Mouse (Mus musculus) liver, embryonic 16.5 days (tissue): ENCODE results near the gene Grik3. TPM values are rescaled to one million over a fixed set of nuclear protein-coding genes. Genes with fewer than 3 reads are reported as not detected.

Experiments
- ATAC-seq: fragments of 200-750 bp; cut with Nextera tagmentation; 2 replicates; pipeline ENCODE4 v1.8.0; 2017; ENCODE audit warnings: low read depth, mild to moderate bottlenecking, moderate number of reproducible peaks, moderate library complexity
- H3K27ac ChIP-seq: fragments of 300-500 bp; sonication (generic); 2 replicates; pipeline ENCODE4 v1.5.1; 2014; ENCODE audit warnings: mild to moderate bottlenecking, low read length
- H3K27me3 ChIP-seq: fragments of 300-500 bp; sonication (generic); 2 replicates; pipeline ENCODE4 v1.6.1; 2014; ENCODE audit warnings: low read depth, low read length, mixed read lengths; ENCODE audit not compliant: control insufficient read depth, insufficient read depth
- H3K36me3 ChIP-seq: fragments of 300-500 bp; sonication (generic); 2 replicates; pipeline ENCODE4 v1.6.1; 2014; ENCODE audit warnings: mild to moderate bottlenecking; ENCODE audit not compliant: control insufficient read depth, insufficient read depth
- H3K4me1 ChIP-seq: fragments of 300-500 bp; sonication (generic); 2 replicates; pipeline ENCODE4 v1.6.1; 2014; ENCODE audit warnings: low read depth, low read length, mixed read lengths; ENCODE audit not compliant: control insufficient read depth
- H3K4me2 ChIP-seq: fragments of 300-500 bp; sonication (generic); 2 replicates; pipeline ENCODE4 v1.6.1; 2014; ENCODE audit warnings: low read depth, low read length, mixed read lengths
- H3K4me3 ChIP-seq: fragments of 300-500 bp; sonication (generic); 2 replicates; pipeline ENCODE4 v1.5.1; 2014; ENCODE audit warnings: low read depth, mild to moderate bottlenecking, low read length
- H3K9ac ChIP-seq: fragments of 300-500 bp; sonication (generic); 2 replicates; pipeline ENCODE4 v1.6.1; 2014; ENCODE audit warnings: low read depth, low read length
- H3K9me3 ChIP-seq: fragments of 300-500 bp; sonication (generic); replicated peaks from 2 replicates; pipeline ENCODE4 v1.6.1; 2016; ENCODE audit warnings: low read length; ENCODE audit not compliant: control insufficient read depth
- WGBS: fragments of 180-500 bp; shearing (Covaris S2); extraction: QIAGEN DNeasy Blood & Tissue Kit; methylation state at CpG from one replicate; pipeline ENCODE4 v1.1.7; 2014; ENCODE audit not compliant: insufficient replicate concordance; 5-methylcytosine and 5-hydroxymethylcytosine counted together
- polyA plus RNA-seq: library from polyadenylated mRNA; unstranded; fragments of >200 nt; fragmentation: Nextera tagmentation; extraction: Ambion mirVana; gene quantifications from 2 replicates; pipeline ENCODE4 v1.2.1, GENCODE M21; 2015

Grik3 gene
- polyA plus RNA-seq, 1 experiment from 2014 or later: not detected

DNA sequence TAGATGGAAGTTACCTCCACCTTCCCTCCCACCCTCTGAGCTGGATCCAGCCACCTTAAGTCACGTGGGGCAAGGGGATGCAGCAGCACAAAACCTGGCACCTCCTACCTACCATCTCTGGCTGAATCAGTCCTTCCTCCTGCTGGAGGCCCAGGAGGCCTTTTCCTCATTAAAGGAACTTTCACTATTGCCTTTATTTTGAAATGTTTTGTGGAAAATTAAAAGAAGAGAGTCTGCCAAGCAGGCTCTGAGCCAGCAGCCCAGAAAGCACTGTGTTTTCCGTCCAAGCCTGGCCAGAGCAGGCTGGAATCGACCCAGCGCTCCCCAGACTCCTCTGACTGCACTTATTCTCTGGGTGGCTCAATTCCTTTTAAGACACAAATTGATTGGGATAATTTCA lies 139.0 kb downstream of the Grik3 start:
- H3K27ac ChIP-seq: no peak overlapping the region
- H3K27me3 ChIP-seq: no peaks in the 10 kb centered on the region
- no peak overlapping the region for H3K9ac ChIP-seq
- no peak for ATAC-seq
- H3K36me3 ChIP-seq: no peaks in the 10 kb centered on the region
- no peaks in the 10 kb centered on the region for H3K4me1 ChIP-seq
- 54% methylated on average over 4 of the region's 4 CpGs for WGBS
- no peak overlapping the region for H3K4me3 ChIP-seq
- H3K9me3 ChIP-seq: peaks cover 3% of the 10 kb centered on the region; the same call in 1 of the 2 replicates
- no peak overlapping the region for H3K4me2 ChIP-seq

- H3K9ac ChIP-seq: no peak overlapping the region
- no peak overlapping the region for H3K4me3 ChIP-seq
- H3K4me1 ChIP-seq: no peaks in the 10 kb centered on the region
- no peaks in the 10 kb centered on the region for H3K9me3 ChIP-seq
- H3K27me3 ChIP-seq: no peaks in the 10 kb centered on the region
- no peak for ATAC-seq
- 72% methylated on average over 11 of the region's 11 CpGs for WGBS
- no peaks in the 10 kb centered on the region for H3K36me3 ChIP-seq
- H3K27ac ChIP-seq: no peak overlapping the region
- no peak overlapping the region for H3K4me2 ChIP-seq
Observed at GRCm38 (mm10) chr4:125635037-125635436, 144.5 kb downstream of the Grik3 start.

- Histone ChIP-seq H3K4me2 (no peak overlapping the region), H3K27me3 (no peaks in the 10 kb centered on the region), H3K9ac (no peak overlapping the region), H3K9me3 (no peaks in the 10 kb centered on the region), H3K4me3 (no peak overlapping the region), H3K36me3 (no peaks in the 10 kb centered on the region), H3K27ac (no peak overlapping the region), H3K4me1 (no peaks in the 10 kb centered on the region)
- 60% methylated on average over 13 of the region's 13 CpGs for WGBS
- ATAC-seq: no peak
Observed at GRCm38 (mm10) chr4:125636616-125637304, 146.3 kb downstream of the Grik3 start.

GRCm38 (mm10) chr4:125637364-125637763 lies 146.9 kb downstream of the Grik3 start:
- H3K27me3 ChIP-seq: no peaks in the 10 kb centered on the region
- H3K9me3 ChIP-seq: no peaks in the 10 kb centered on the region
- 71% methylated on average over 13 of the region's 13 CpGs for WGBS
- H3K9ac ChIP-seq: no peak overlapping the region
- no peak overlapping the region for H3K4me3 ChIP-seq
- ATAC-seq: no peak
- H3K4me2 ChIP-seq: no peak overlapping the region
- H3K4me1 ChIP-seq: no peaks in the 10 kb centered on the region
- H3K36me3 ChIP-seq: no peaks in the 10 kb centered on the region
- no peak overlapping the region for H3K27ac ChIP-seq

DNA sequence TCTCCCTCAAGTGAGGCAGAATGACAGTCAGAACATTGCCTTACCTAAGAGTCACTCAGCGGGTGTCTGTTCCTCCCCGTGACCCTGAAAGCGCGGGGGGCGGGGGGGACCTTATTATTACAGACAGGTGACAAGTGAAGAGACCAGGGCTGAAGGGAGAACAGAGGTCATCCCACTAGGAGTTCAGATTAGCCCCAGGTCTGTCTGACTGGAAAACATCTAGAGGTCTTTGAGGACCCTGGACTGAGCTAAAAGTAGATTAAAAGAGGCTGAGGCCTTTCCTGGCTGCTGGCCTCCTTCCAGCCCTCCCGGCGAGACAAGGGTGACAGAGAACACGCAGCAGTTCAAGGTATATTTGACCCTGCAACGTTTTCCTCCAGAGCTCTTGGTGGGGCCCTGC lies 150.0 kb downstream of the Grik3 start:
- H3K4me3 ChIP-seq: no peak overlapping the region
- 72% methylated on average over 9 of the region's 9 CpGs for WGBS
- H3K4me2 ChIP-seq: no peak overlapping the region
- no peaks in the 10 kb centered on the region for H3K36me3 ChIP-seq
- no peak overlapping the region for H3K9ac ChIP-seq
- no peak for ATAC-seq
- no peaks in the 10 kb centered on the region for H3K9me3 ChIP-seq
- no peaks in the 10 kb centered on the region for H3K27me3 ChIP-seq
- no peak overlapping the region for H3K27ac ChIP-seq
- no peaks in the 10 kb centered on the region for H3K4me1 ChIP-seq

- H3K36me3 ChIP-seq: no peaks in the 10 kb centered on the region
- ATAC-seq: no peak
- H3K9ac ChIP-seq: no peak overlapping the region
- no peak overlapping the region for H3K27ac ChIP-seq
- H3K4me2 ChIP-seq: no peak overlapping the region
- no peaks in the 10 kb centered on the region for H3K4me1 ChIP-seq
- no peaks in the 10 kb centered on the region for H3K27me3 ChIP-seq
- 78% methylated on average over 15 of the region's 15 CpGs for WGBS
- H3K4me3 ChIP-seq: no peak overlapping the region
- H3K9me3 ChIP-seq: no peaks in the 10 kb centered on the region
Observed at GRCm38 (mm10) chr4:125640921-125641663, 150.6 kb downstream of the Grik3 start.

DNA sequence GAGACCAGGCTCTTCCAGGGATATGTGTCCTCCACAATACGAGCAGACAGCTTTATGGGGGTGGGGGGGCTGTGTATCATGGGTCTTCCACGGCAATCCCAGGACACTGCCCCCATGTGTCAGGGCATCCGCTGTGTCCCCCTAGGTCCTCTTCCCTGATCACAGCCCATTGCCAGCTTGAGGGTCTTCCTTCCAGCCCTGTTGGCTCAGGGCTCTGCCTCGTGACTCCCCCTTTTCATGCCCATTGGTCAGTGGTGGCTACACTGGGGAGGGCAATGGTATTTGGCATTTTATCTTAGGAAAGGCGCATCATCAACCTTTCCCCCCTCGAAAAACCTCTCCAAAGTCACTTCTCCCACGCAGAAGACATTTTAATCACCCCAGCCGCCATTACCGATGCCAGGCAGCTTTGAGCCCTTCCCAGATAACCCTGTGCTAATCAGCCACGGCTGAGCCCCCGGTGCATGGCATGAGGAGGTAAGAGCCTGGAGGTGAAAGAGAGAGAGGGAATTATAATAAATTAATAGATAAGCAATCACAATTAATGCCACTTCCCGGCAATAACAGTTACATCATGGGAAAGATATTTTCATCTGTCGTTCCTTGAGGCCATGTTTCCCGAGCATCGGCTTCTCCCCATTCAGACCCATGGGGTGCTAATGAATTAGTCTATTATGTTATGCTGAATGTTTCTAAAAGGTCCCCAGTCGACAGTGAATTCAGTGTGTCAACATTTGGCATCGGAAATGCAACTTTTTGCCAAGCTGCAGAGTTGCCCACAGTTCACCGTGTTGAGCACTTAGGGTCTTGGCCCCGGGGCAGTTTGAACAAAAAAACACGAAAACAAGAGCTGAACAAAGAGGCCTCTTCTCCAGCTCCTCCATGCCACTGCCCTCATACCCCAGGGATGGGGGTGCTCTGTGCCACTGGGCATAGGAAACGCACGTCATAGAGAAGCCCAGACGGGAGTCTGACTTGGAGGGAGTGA lies 154.4 kb downstream of the Grik3 start:
- Histone ChIP-seq H3K27me3 (no peaks in the 10 kb centered on the region), H3K9ac (no peak overlapping the region), H3K4me3 (no peak overlapping the region), H3K4me1 (no peaks in the 10 kb centered on the region), H3K36me3 (no peaks in the 10 kb centered on the region), H3K27ac (no peak overlapping the region), H3K4me2 (no peak overlapping the region), H3K9me3 (no peaks in the 10 kb centered on the region)
- ATAC-seq: no peak
- 67% methylated on average over 23 of the region's 23 CpGs for WGBS

DNA sequence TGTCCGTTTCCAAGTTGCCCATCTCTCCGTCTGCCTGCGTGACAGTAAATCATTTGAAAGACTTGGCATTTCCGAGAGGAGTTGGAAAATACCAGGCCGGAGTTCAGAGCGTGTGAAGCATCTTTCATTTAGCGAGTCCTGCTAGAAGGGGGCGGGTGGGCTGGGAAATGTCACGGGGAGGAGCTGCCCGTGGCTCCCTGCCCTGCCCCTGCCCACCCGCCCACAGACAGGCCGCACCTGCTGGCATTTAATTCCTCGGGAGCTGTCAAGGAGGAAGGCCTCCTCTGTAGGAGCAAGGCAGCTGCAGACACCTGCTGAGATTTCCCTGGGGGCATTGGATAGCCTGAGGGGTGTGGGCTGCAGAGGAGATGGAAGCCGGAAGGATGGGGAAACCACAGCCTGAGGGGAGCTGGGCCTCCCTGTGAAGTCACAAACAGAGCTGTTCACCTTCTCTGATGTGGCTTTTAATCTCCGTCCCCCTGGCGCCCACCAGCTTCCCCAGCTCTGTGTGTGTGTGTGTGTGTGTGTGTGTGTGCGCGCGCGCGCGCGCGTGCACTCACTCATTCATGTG lies 161.3 kb downstream of the Grik3 start:
- Histone ChIP-seq H3K9ac (no peak overlapping the region), H3K27me3 (no peaks in the 10 kb centered on the region), H3K9me3 (no peaks in the 10 kb centered on the region), H3K4me3 (no peak overlapping the region), H3K27ac (no peak overlapping the region), H3K4me2 (no peak overlapping the region), H3K36me3 (no peaks in the 10 kb centered on the region), H3K4me1 (no peaks in the 10 kb centered on the region)
- 42% methylated on average over 24 of the region's 24 CpGs for WGBS
- ATAC-seq: no peak
